Mouse (Mus musculus) midbrain, embryonic 15.5 days (tissue): Measurements from ENCODE around the gene Sdccag8. TPM values are rescaled to one million over a fixed set of nuclear protein-coding genes. Genes with fewer than 3 reads are reported as not detected.
A peak's percentile ranks its signal among the peaks of the same experiment; 100 is the strongest.

ENCODE experiments used
- ATAC-seq: fragments of 200-750 bp; cut with Nextera tagmentation; replicated peaks from 2 replicates; pipeline ENCODE4 v1.8.0; 2017; ENCODE audit warnings: moderate TSS enrichment
- H3K27ac ChIP-seq: fragments of 300-500 bp; sonication (generic); 2 replicates; pipeline ENCODE4 v1.5.1; 2015; ENCODE audit warnings: mild to moderate bottlenecking, inconsistent platforms
- H3K27me3 ChIP-seq: fragments of 300-500 bp; sonication (generic); replicated peaks from 2 replicates; pipeline ENCODE4 v1.6.1; 2015; ENCODE audit warnings: inconsistent platforms
- H3K36me3 ChIP-seq: fragments of 300-500 bp; sonication (generic); replicated peaks from 2 replicates; pipeline ENCODE4 v1.6.1; 2015; ENCODE audit warnings: inconsistent platforms
- H3K4me1 ChIP-seq: fragments of 300-500 bp; sonication (generic); 2 replicates; pipeline ENCODE4 v1.6.1; 2015; ENCODE audit warnings: inconsistent platforms
- H3K4me2 ChIP-seq: fragments of 300-500 bp; sonication (generic); 2 replicates; pipeline ENCODE4 v1.6.1; 2015; ENCODE audit warnings: inconsistent platforms, mild to moderate bottlenecking, moderate library complexity
- H3K4me3 ChIP-seq: fragments of 300-500 bp; sonication (generic); 2 replicates; pipeline ENCODE4 v1.5.1; 2015; ENCODE audit warnings: mild to moderate bottlenecking, inconsistent platforms
- H3K9ac ChIP-seq: fragments of 300-500 bp; sonication (generic); 2 replicates; pipeline ENCODE4 v1.6.1; 2015; ENCODE audit warnings: mild to moderate bottlenecking, inconsistent platforms
- H3K9me3 ChIP-seq: fragments of 300-500 bp; sonication (generic); 2 replicates; pipeline ENCODE4 v1.6.1; 2016; ENCODE audit warnings: inconsistent platforms
- WGBS: fragments of 180-500 bp; shearing (Covaris S2); methylation state at CpG from one replicate; pipeline ENCODE4 v1.1.7; 2015; ENCODE audit warnings: mixed read lengths; 5-methylcytosine and 5-hydroxymethylcytosine counted together
- polyA plus RNA-seq: library from polyadenylated mRNA; unstranded; fragments of >200 nt; fragmentation: Nextera tagmentation; extraction: Ambion mirVana; gene quantifications from 2 replicates; pipeline ENCODE4 v1.2.1, GENCODE M21; 2015

The Sdccag8 gene
- polyA plus RNA-seq, 1 experiment from 2014 or later, result 28.2 TPM

GRCm38 (mm10) chr1:176852813-176853590 lies 38.5 kb downstream of the Sdccag8 start:
- ATAC-seq, result no peak
- Histone ChIP-seq H3K27me3 (no peaks in the 10 kb centered on the region), H3K4me2 (no peak overlapping the region), H3K27ac (no peak overlapping the region), H3K9me3 (no peaks in the 10 kb centered on the region), H3K4me1 (no peaks in the 10 kb centered on the region), H3K36me3 (no peaks in the 10 kb centered on the region; the same call in 1 of the 2 replicates), H3K9ac (no peak overlapping the region), H3K4me3 (no peak overlapping the region)
- 91% methylated on average over 9 of the region's 9 CpGs for WGBS

GRCm38 (mm10) chr1:176861981-176862644 lies 47.7 kb downstream of the Sdccag8 start:
- Histone ChIP-seq H3K27ac (no peak overlapping the region), H3K4me3 (no peak overlapping the region), H3K27me3 (no peaks in the 10 kb centered on the region), H3K4me2 (no peak overlapping the region), H3K9ac (no peak overlapping the region), H3K9me3 (no peaks in the 10 kb centered on the region), H3K4me1 (no peaks in the 10 kb centered on the region), H3K36me3 (no peaks in the 10 kb centered on the region)
- 60% methylated on average over 9 of the region's 9 CpGs for WGBS
- ATAC-seq, result peak; percentile 66; the same call in 1 of the 2 replicates

- no peak overlapping the region for H3K4me3 ChIP-seq
- WGBS, result 68% methylated on average over 11 of the region's 11 CpGs
- H3K9ac ChIP-seq, result no peak overlapping the region
- no peak for ATAC-seq
- H3K4me1 ChIP-seq, result no peaks in the 10 kb centered on the region
- no peaks in the 10 kb centered on the region for H3K27me3 ChIP-seq
- H3K9me3 ChIP-seq, result no peaks in the 10 kb centered on the region
- H3K36me3 ChIP-seq, result no peaks in the 10 kb centered on the region
- no peak overlapping the region for H3K4me2 ChIP-seq
- H3K27ac ChIP-seq, result no peak overlapping the region
Observed at GRCm38 (mm10) chr1:176870501-176870900, 56.0 kb downstream of the Sdccag8 start.

GRCm38 (mm10) chr1:176871975-176872374 lies 57.5 kb downstream of the Sdccag8 start:
- no peak overlapping the region for H3K4me3 ChIP-seq
- no peaks in the 10 kb centered on the region for H3K27me3 ChIP-seq
- H3K27ac ChIP-seq, result no peak overlapping the region
- no peak overlapping the region for H3K9ac ChIP-seq
- ATAC-seq, result no peak
- no peaks in the 10 kb centered on the region for H3K9me3 ChIP-seq
- H3K4me1 ChIP-seq, result no peaks in the 10 kb centered on the region
- H3K4me2 ChIP-seq, result no peak overlapping the region
- no peaks in the 10 kb centered on the region for H3K36me3 ChIP-seq
- 64% methylated on average over 3 of the region's 3 CpGs for WGBS

- no peak overlapping the region for H3K4me3 ChIP-seq
- no peak for ATAC-seq
- WGBS, result 80% methylated on average over 9 of the region's 9 CpGs
- H3K27ac ChIP-seq, result no peak overlapping the region
- no peaks in the 10 kb centered on the region for H3K4me1 ChIP-seq
- no peaks in the 10 kb centered on the region for H3K27me3 ChIP-seq
- no peak overlapping the region for H3K9ac ChIP-seq
- no peaks in the 10 kb centered on the region for H3K9me3 ChIP-seq
- no peak overlapping the region for H3K4me2 ChIP-seq
- H3K36me3 ChIP-seq, result no peaks in the 10 kb centered on the region
Observed at GRCm38 (mm10) chr1:176873463-176873862, 59.0 kb downstream of the Sdccag8 start.

- Histone ChIP-seq H3K36me3 (no peaks in the 10 kb centered on the region), H3K4me2 (no peak overlapping the region), H3K9me3 (no peaks in the 10 kb centered on the region), H3K4me1 (no peaks in the 10 kb centered on the region), H3K9ac (no peak overlapping the region), H3K27me3 (no peaks in the 10 kb centered on the region), H3K27ac (no peak overlapping the region), H3K4me3 (no peak overlapping the region)
- no peak for ATAC-seq
Observed at GRCm38 (mm10) chr1:176874155-176874554, 59.7 kb downstream of the Sdccag8 start.

- peak; percentile 48; the same call in 1 of the 2 replicates for ATAC-seq
- H3K36me3 ChIP-seq, result no peaks in the 10 kb centered on the region
- no peak overlapping the region for H3K27ac ChIP-seq
- H3K4me1 ChIP-seq, result peaks cover 4% of the 10 kb centered on the region; the same call in 1 of the 2 replicates
- no peak overlapping the region for H3K4me3 ChIP-seq
- H3K9me3 ChIP-seq, result no peaks in the 10 kb centered on the region
- WGBS, result 32% methylated on average over 3 of the region's 3 CpGs
- H3K27me3 ChIP-seq, result no peaks in the 10 kb centered on the region
- no peak overlapping the region for H3K9ac ChIP-seq
- H3K4me2 ChIP-seq, result no peak overlapping the region
Observed at GRCm38 (mm10) chr1:176877756-176878155, 63.3 kb downstream of the Sdccag8 start.

- H3K27me3 ChIP-seq, result no peaks in the 10 kb centered on the region
- no peak for ATAC-seq
- 46% methylated on average over 2 of the region's 2 CpGs for WGBS
Observed at GRCm38 (mm10) chr1:176879005-176879404, 64.5 kb downstream of the Sdccag8 start.

GRCm38 (mm10) chr1:176879614-176880013 lies 65.2 kb downstream of the Sdccag8 start:
- no peak overlapping the region for H3K4me2 ChIP-seq
- no peaks in the 10 kb centered on the region for H3K9me3 ChIP-seq
- no peaks in the 10 kb centered on the region for H3K27me3 ChIP-seq
- no peaks in the 10 kb centered on the region for H3K36me3 ChIP-seq
- peaks cover 4% of the 10 kb centered on the region; the same call in 1 of the 2 replicates for H3K4me1 ChIP-seq
- no peak for ATAC-seq
- H3K4me3 ChIP-seq, result no peak overlapping the region
- 18% methylated on average over 6 of the region's 6 CpGs for WGBS
- H3K9ac ChIP-seq, result no peak overlapping the region
- H3K27ac ChIP-seq, result peak overlapping the region; percentile 38; the same call in 1 of the 2 replicates

More at GRCm38 (mm10) chr1:176879005-176879404, 64.5 kb downstream of the Sdccag8 start:
- Histone ChIP-seq H3K9ac (no peak overlapping the region), H3K4me2 (no peak overlapping the region), H3K27ac (no peak overlapping the region), H3K4me3 (no peak overlapping the region), H3K4me1 (peaks cover 4% of the 10 kb centered on the region; the same call in 1 of the 2 replicates), H3K9me3 (no peaks in the 10 kb centered on the region), H3K36me3 (no peaks in the 10 kb centered on the region)

GRCm38 (mm10) chr1:176880101-176880500 lies 65.6 kb downstream of the Sdccag8 start:
- WGBS, result 12% methylated on average over 5 of the region's 5 CpGs
- no peak overlapping the region for H3K27ac ChIP-seq

GRCm38 (mm10) chr1:176880943-176881342 lies 66.5 kb downstream of the Sdccag8 start:
- Histone ChIP-seq H3K4me1 (peaks cover 10% of the 10 kb centered on the region), H3K9ac (no peak overlapping the region), H3K27me3 (no peaks in the 10 kb centered on the region), H3K36me3 (no peaks in the 10 kb centered on the region), H3K27ac (no peak overlapping the region), H3K9me3 (no peaks in the 10 kb centered on the region), H3K4me3 (no peak overlapping the region), H3K4me2 (no peak overlapping the region)
- 20% methylated on average over 6 of the region's 6 CpGs for WGBS
- no peak for ATAC-seq

More at GRCm38 (mm10) chr1:176880101-176880500, 65.6 kb downstream of the Sdccag8 start:
- H3K9ac ChIP-seq, result no peak overlapping the region
- H3K36me3 ChIP-seq, result no peaks in the 10 kb centered on the region
- peaks cover 4% of the 10 kb centered on the region; the same call in 1 of the 2 replicates for H3K4me1 ChIP-seq
- ATAC-seq, result no peak
- no peaks in the 10 kb centered on the region for H3K27me3 ChIP-seq
- no peak overlapping the region for H3K4me2 ChIP-seq
- H3K9me3 ChIP-seq, result no peaks in the 10 kb centered on the region
- H3K4me3 ChIP-seq, result no peak overlapping the region

GRCm38 (mm10) chr1:176885207-176885933 lies 70.9 kb downstream of the Sdccag8 start:
- WGBS, result 54% methylated on average over 17 of the region's 17 CpGs
- Histone ChIP-seq H3K9ac (no peak overlapping the region), H3K9me3 (no peaks in the 10 kb centered on the region), H3K4me2 (peak overlapping the region; percentile 10; the same call in 1 of the 2 replicates), H3K4me3 (no peak overlapping the region), H3K27ac (0 out of 2 replicates have a peak overlapping the region, but pooled peaks have one; percentile 39), H3K27me3 (no peaks in the 10 kb centered on the region), H3K36me3 (no peaks in the 10 kb centered on the region), H3K4me1 (peaks cover 6% of the 10 kb centered on the region; the same call in 1 of the 2 replicates)
- ATAC-seq, result peak; percentile 82
